20 mouse cellular contexts compared by ENCODE assay signal in genomic region chr19:16477314-16477946, GRCm38 (mm10). TPM values are rescaled to one million over a fixed set of nuclear protein-coding genes. Genes with fewer than 3 reads are reported as not detected.
DNase-seq lines count a peak whose midpoint lies in the region; ATAC-seq and TF ChIP-seq lines count a peak whose summit lies in the region.
"Had no signal": no experiment of that assay in that cellular context is flagged by ENCODE, and none has a peak within 500 bp of the region (broad histone marks: within the 10 kb centered on the region; RNA-seq: fewer than 3 reads in every experiment).

No protein-coding gene starts in this region.

- ATAC-seq in lung, embryonic 15.5 days (ENCODE audit: borderline replicate concordance, extremely low read depth, low FRiP score, low TSS enrichment) = no peak
- ATAC-seq in liver, embryonic 13.5 days (ENCODE audit: low read depth) = no peak
- no peak for ATAC-seq in intestine, embryonic 15.5 days
- ATAC-seq: activated CD4-positive, CD25-positive, alpha-beta regulatory T cell, adult 4 months; forebrain, embryonic 13.5 days; forebrain, postnatal 0 days; Patski had no signal

- H3K79me2 ChIP-seq in MEL (ENCODE audit: control insufficient read depth, insufficient read depth, low read length, poor library complexity) = peaks cover 2% of the 10 kb centered on the region; the same call in 1 of the 2 replicates
- H3K79me2 ChIP-seq in macrophage (ENCODE audit: inconsistent target) = no peaks in the 10 kb centered on the region

- no peak overlapping the region for H3K4me3 ChIP-seq in lung, embryonic 15.5 days
- H3K4me3 ChIP-seq in MEL (ENCODE audit: control insufficient read depth in 1 of 2, insufficient read depth in 1 of 2, low read depth in 2 of 2, low read length in 2 of 2) (peak overlapping the region; percentile 40 to 63), macrophage (ENCODE audit: inconsistent target) (no peak overlapping the region)
- no peak overlapping the region for H3K4me3 ChIP-seq in liver, embryonic 13.5 days (replicated peaks)
- no peak overlapping the region for H3K4me3 ChIP-seq in intestine, embryonic 15.5 days (replicated peaks)
- H3K4me3 ChIP-seq: embryonic facial prominence, embryonic 10.5 days; forebrain, embryonic 13.5 days; heart, adult 2 months; heart, embryonic 15.5 days had no signal

- H3K27ac ChIP-seq in lung, embryonic 15.5 days = 0 out of 2 replicates have a peak overlapping the region, but pooled peaks have one; percentile 12
- H3K27ac ChIP-seq in MEL (ENCODE audit: control insufficient read depth, low read depth, low read length) (peak overlapping the region; percentile 100), macrophage (peak overlapping the region; percentile 12; the same call in 1 of the 2 replicates)
- peak overlapping the region; percentile 57 for H3K27ac ChIP-seq in liver, embryonic 13.5 days
- no peak overlapping the region for H3K27ac ChIP-seq in intestine, embryonic 15.5 days
- H3K27ac ChIP-seq: embryonic facial prominence, embryonic 10.5 days; forebrain, embryonic 13.5 days; heart, adult 2 months; heart, embryonic 15.5 days had no signal

- peaks cover 13% of the 10 kb centered on the region for H3K4me1 ChIP-seq in lung, embryonic 15.5 days
- peaks cover 24 to 54% of the 10 kb centered on the region in 2 experiments for H3K4me1 ChIP-seq in MEL (ENCODE audit: control insufficient read depth in 1 of 2, insufficient read depth in 2 of 2, low read length in 2 of 2)
- H3K4me1 ChIP-seq in liver, embryonic 13.5 days (replicated peaks) = peaks cover 70% of the 10 kb centered on the region
- H3K4me1 ChIP-seq in intestine, embryonic 15.5 days (replicated peaks) = no peaks in the 10 kb centered on the region
- H3K4me1 ChIP-seq: forebrain, embryonic 13.5 days; heart, embryonic 15.5 days had no signal

- H3K9ac ChIP-seq in lung, embryonic 15.5 days = no peak overlapping the region
- peak overlapping the region; percentile 87 for H3K9ac ChIP-seq in MEL (ENCODE audit: control insufficient read depth, low read depth, low read length, poor library complexity, severe bottlenecking)
- H3K9ac ChIP-seq in liver, embryonic 13.5 days = no peak overlapping the region
- H3K9ac ChIP-seq in intestine, embryonic 15.5 days = no peak overlapping the region
- H3K9ac ChIP-seq: forebrain, embryonic 13.5 days; forebrain, postnatal 0 days; heart, embryonic 15.5 days had no signal

- no peaks in the 10 kb centered on the region for H3K9me3 ChIP-seq in lung, embryonic 15.5 days
- no peaks in the 10 kb centered on the region for H3K9me3 ChIP-seq in MEL (replicated peaks; ENCODE audit: insufficient read depth, low read length)
- H3K9me3 ChIP-seq in liver, embryonic 13.5 days (replicated peaks) = 0 out of 2 replicates have a peak, but pooled peaks cover 7% of the 10 kb centered on the region
- H3K9me3 ChIP-seq in intestine, embryonic 15.5 days = no peaks in the 10 kb centered on the region
- H3K9me3 ChIP-seq: heart, embryonic 15.5 days had no signal

- no peak for TF ChIP-seq CTCF in MEL (IDR thresholded peaks at IDR 0.05 in 2 of 3, conservative IDR thresholded peaks at IDR 0.05 in 1 of 3; ENCODE audit: control insufficient read depth in 1 of 3, insufficient read depth in 1 of 3, low read depth in 2 of 3, low read length in 3 of 3, poor library complexity in 1 of 3, severe bottlenecking in 1 of 3)

- 62% methylated on average over 12 of the region's 12 CpGs for WGBS in lung, embryonic 15.5 days
- 40% methylated on average over 12 of the region's 12 CpGs for WGBS in liver, embryonic 13.5 days (ENCODE audit: insufficient replicate concordance)
- WGBS in macrophage (ENCODE audit: missing documents) = 74% methylated on average over 12 of the region's 12 CpGs
- WGBS in intestine, embryonic 15.5 days = 79% methylated on average over 12 of the region's 12 CpGs

- no peak for TF ChIP-seq RAD21 in MEL (IDR thresholded peaks at IDR 0.05; ENCODE audit: low read depth, low read length)

- TF ChIP-seq EP300 in MEL (IDR thresholded peaks at IDR 0.05; ENCODE audit: low read depth in 1 of 2, low read length in 2 of 2) = peak in 1 of 2 experiments; percentile 64; a peak in 3 of 4 replicates

- no peak for DNase-seq in lung, postnatal 4 days
- peak; percentile 69 for DNase-seq in MEL (ENCODE audit: low read depth, low spot score)
- no peak for DNase-seq in liver, embryonic 13.5 days
- no peak for DNase-seq in cerebellum, adult 11 months
- DNase-seq: adrenal gland, postnatal 25 days; cerebellum, adult 2 months; cerebellum, postnatal 10 days; forebrain, postnatal 0 days; gastrocnemius, postnatal 14 days; heart, adult 2 months; heart, postnatal 14 days had no signal

- no peaks in the 10 kb centered on the region for H3K27me3 ChIP-seq in lung, embryonic 15.5 days
- H3K27me3 ChIP-seq in MEL (ENCODE audit: control insufficient read depth in 1 of 2, insufficient read depth in 2 of 2, low read length in 2 of 2) = no peaks in the 10 kb centered on the region
- H3K27me3 ChIP-seq in liver, embryonic 13.5 days = no peaks in the 10 kb centered on the region
- no peaks in the 10 kb centered on the region for H3K27me3 ChIP-seq in intestine, embryonic 15.5 days (replicated peaks)
- H3K27me3 ChIP-seq: forebrain, embryonic 13.5 days; heart, embryonic 15.5 days; Patski had no signal

- H3K4me2 ChIP-seq in lung, embryonic 15.5 days = no peak overlapping the region
- peak overlapping the region; percentile 36 for H3K4me2 ChIP-seq in liver, embryonic 13.5 days
- H3K4me2 ChIP-seq in intestine, embryonic 15.5 days (replicated peaks) = no peak overlapping the region
- H3K4me2 ChIP-seq: forebrain, embryonic 13.5 days; heart, embryonic 11.5 days; heart, embryonic 15.5 days had no signal

- peak in 1 of 2 experiments; percentile 21; a peak in 1 of 4 replicates for TF ChIP-seq POLR2A in MEL (IDR thresholded peaks at IDR 0.05; ENCODE audit: control insufficient read depth in 1 of 2, insufficient read depth in 1 of 2, low read depth in 1 of 2, low read length in 2 of 2, poor library complexity in 1 of 2)

- no peaks in the 10 kb centered on the region for H3K36me3 ChIP-seq in lung, embryonic 15.5 days
- H3K36me3 ChIP-seq in MEL (ENCODE audit: control insufficient read depth in 1 of 2, insufficient read depth in 2 of 2, low read length in 2 of 2) (peaks cover 0 to 54% of the 10 kb centered on the region in 2 experiments; a peak in 2 of 4 replicates), macrophage (ENCODE audit: inconsistent target) (no peaks in the 10 kb centered on the region)
- H3K36me3 ChIP-seq in liver, embryonic 13.5 days = no peaks in the 10 kb centered on the region
- no peaks in the 10 kb centered on the region for H3K36me3 ChIP-seq in intestine, embryonic 15.5 days
- H3K36me3 ChIP-seq: embryonic facial prominence, embryonic 10.5 days; heart, embryonic 15.5 days had no signal

TF ChIP-seq in MEL, 35 proteins besides CTCF, POLR2A, EP300 and RAD21 (continues in another document):
- TF ChIP-seq TCF12 (IDR thresholded peaks at IDR 0.05; ENCODE audit: low read depth, low read length) = peak; percentile 50; the same call in 1 of the 2 replicates
- no peak for TF ChIP-seq USF1 (IDR thresholded peaks at IDR 0.05; ENCODE audit: low read depth, low read length)
- TF ChIP-seq TAL1 (IDR thresholded peaks at IDR 0.05; ENCODE audit: low read length) = no peak
- no peak for TF ChIP-seq MYB (IDR thresholded peaks at IDR 0.05; ENCODE audit: low read depth, low read length)
- TF ChIP-seq MXI1 (IDR thresholded peaks at IDR 0.05; ENCODE audit: low read depth, low read length) = peak; percentile 23; the same call in 1 of the 2 replicates
- TF ChIP-seq ZC3H11A (IDR thresholded peaks at IDR 0.05; ENCODE audit: low read depth, low read length) = no peak
- TF ChIP-seq HCFC1 (IDR thresholded peaks at IDR 0.05; ENCODE audit: low read depth, low read length) = no peak; the same call in 1 of the 2 replicates
- TF ChIP-seq NELFE (IDR thresholded peaks at IDR 0.05; ENCODE audit: low read depth, low read length) = peak; percentile 61
- no peak for TF ChIP-seq MAZ (IDR thresholded peaks at IDR 0.05; ENCODE audit: low read depth, low read length)
- peak; percentile 84 for TF ChIP-seq RCOR1 (IDR thresholded peaks at IDR 0.05; ENCODE audit: low read depth, low read length)
- TF ChIP-seq SMC3 (IDR thresholded peaks at IDR 0.05; ENCODE audit: low read depth, low read length) = no peak
- no peak for TF ChIP-seq MEF2A (IDR thresholded peaks at IDR 0.05; ENCODE audit: extremely low read depth, insufficient replicate concordance, low read depth, low read length, poor library complexity, severe bottlenecking)
- TF ChIP-seq NRF1 (IDR thresholded peaks at IDR 0.05; ENCODE audit: insufficient read depth, low read depth, low read length, poor library complexity, severe bottlenecking) = no peak
- no peak; the same call in 1 of the 2 replicates for TF ChIP-seq ZMIZ1 (IDR thresholded peaks at IDR 0.05; ENCODE audit: low read depth, low read length)
- peak; percentile 48; the same call in 1 of the 2 replicates for TF ChIP-seq BHLHE40 (IDR thresholded peaks at IDR 0.05; ENCODE audit: borderline replicate concordance, low read depth, low read length)
- TF ChIP-seq MAX (IDR thresholded peaks at IDR 0.05; ENCODE audit: low read length) = peak; percentile 47
- TF ChIP-seq SIN3A (IDR thresholded peaks at IDR 0.05; ENCODE audit: low read length) = no peak
- peak; percentile 54 for TF ChIP-seq ETS1 (IDR thresholded peaks at IDR 0.05; ENCODE audit: low read depth, low read length)
- TF ChIP-seq GATA1 (IDR thresholded peaks at IDR 0.05; ENCODE audit: low read depth, low read length) = 0 out of 2 replicates have a peak, but pooled peaks have one; percentile 67
- 0 out of 2 replicates have a peak, but pooled peaks have one; percentile 33 for TF ChIP-seq MYC (IDR thresholded peaks at IDR 0.05; ENCODE audit: low read depth, low read length)
- TF ChIP-seq JUND (IDR thresholded peaks at IDR 0.05; ENCODE audit: low read depth, low read length) = no peak
- 0 out of 2 replicates have a peak, but pooled peaks have one; percentile 93 for TF ChIP-seq CHD1 (IDR thresholded peaks at IDR 0.05; ENCODE audit: low read depth, low read length)

RNA-seq across cellular contexts. Expression of gene Gna14, which starts 41.9 kb away (rescaled TPM):
- polyA plus RNA-seq in lung, embryonic 15.5 days (2015; fragmentation: Nextera tagmentation; extraction: Ambion mirVana) = 12.4 TPM in 2 replicates
- total RNA-seq in MEL (2012; rRNA removed) = not detected in 2 replicates
- polyA plus RNA-seq in MEL (2012; ENCODE audit: insufficient read depth in 1 of 2, insufficient read length in 2 of 2, low read depth in 1 of 2, low replicate concordance in 2 of 2, missing spikeins in 1 of 2) (not detected), macrophage (2018) (0.11 to 0.13 TPM in 2 of 3 replicates, not detected in the other)
- polyA plus RNA-seq in liver, embryonic 13.5 days (2015; fragmentation: Nextera tagmentation; extraction: Ambion mirVana) = 1.2 and 1.6 TPM in 2 replicates
- total RNA-seq in macrophage (2018; cell fraction: chromatin; rRNA removed) = under 1 TPM in 1 of 26 experiments, not detected in 25; 0.22 TPM
- under 1 TPM in 10 of 26 experiments, not detected in 16; 0.03 to 0.17 (median 0.05) TPM for total RNA-seq in macrophage (2018; cell fraction: cytosol; rRNA removed)
- under 1 TPM in 3 of 26 experiments, not detected in 23; 0.17 to 0.37 (median 0.34) TPM for total RNA-seq in macrophage (2018; cell fraction: nucleus; rRNA removed)
- polyA plus RNA-seq in intestine, embryonic 15.5 days (2015; fragmentation: Nextera tagmentation; extraction: Ambion mirVana) = 16.6 and 18.9 TPM in 2 replicates

Comparison
In these comparisons a context has a peak if more than half of its experiments do, and no peak if none do; other contexts are left out.
1. H3K4me3 ChIP-seq: peak in MEL (2 of 2); none in lung, embryonic 15.5 days (single experiment), liver, embryonic 13.5 days (single experiment), macrophage (single experiment) and intestine, embryonic 15.5 days (single experiment).